Mouse (Mus musculus) neural tube, embryonic 12.5 days (tissue): ENCODE results near the gene Cpn2. TPM values are rescaled to one million over a fixed set of nuclear protein-coding genes. Genes with fewer than 3 reads are reported as not detected.

ENCODE experiments used
- ATAC-seq: fragments of 200-750 bp; cut with Nextera tagmentation; 2 replicates; pipeline ENCODE4 v1.8.0; 2017; ENCODE audit warnings: low read depth, mild to moderate bottlenecking, moderate TSS enrichment, moderate library complexity; ENCODE audit not compliant: low FRiP score
- H3K27ac ChIP-seq: fragments of 300-500 bp; sonication (generic); 2 replicates; pipeline ENCODE4 v1.5.1; 2016
- H3K27me3 ChIP-seq: fragments of 300-500 bp; sonication (generic); replicated peaks from 2 replicates; pipeline ENCODE4 v1.6.1; 2016; ENCODE audit warnings: mild to moderate bottlenecking
- H3K36me3 ChIP-seq: fragments of 300-500 bp; sonication (generic); 2 replicates; pipeline ENCODE4 v1.6.1; 2016; ENCODE audit warnings: mild to moderate bottlenecking
- H3K4me1 ChIP-seq: fragments of 300-500 bp; sonication (generic); 2 replicates; pipeline ENCODE4 v1.6.1; 2016
- H3K4me2 ChIP-seq: fragments of 300-500 bp; sonication (generic); replicated peaks from 2 replicates; pipeline ENCODE4 v1.6.1; 2016; ENCODE audit warnings: mild to moderate bottlenecking
- H3K4me3 ChIP-seq: fragments of 300-500 bp; sonication (generic); 2 replicates; pipeline ENCODE4 v1.5.1; 2016
- H3K9ac ChIP-seq: fragments of 300-500 bp; sonication (generic); 2 replicates; pipeline ENCODE4 v1.6.1; 2016; ENCODE audit warnings: mild to moderate bottlenecking
- H3K9me3 ChIP-seq: fragments of 300-500 bp; sonication (generic); 2 replicates; pipeline ENCODE4 v1.6.1; 2016; ENCODE audit warnings: mild to moderate bottlenecking
- WGBS: fragments of 180-500 bp; shearing (Covaris S2); methylation state at CpG from one replicate; pipeline ENCODE4 v1.1.7; 2016; 5-methylcytosine and 5-hydroxymethylcytosine counted together
- polyA plus RNA-seq: library from polyadenylated mRNA; unstranded; fragments of >200 nt; fragmentation: Nextera tagmentation; extraction: Ambion mirVana; gene quantifications from 2 replicates; pipeline ENCODE4 v1.2.1, GENCODE M21; 2016

Gene Cpn2
- polyA plus RNA-seq, 1 experiment from 2014 or later, result not detected

DNA sequence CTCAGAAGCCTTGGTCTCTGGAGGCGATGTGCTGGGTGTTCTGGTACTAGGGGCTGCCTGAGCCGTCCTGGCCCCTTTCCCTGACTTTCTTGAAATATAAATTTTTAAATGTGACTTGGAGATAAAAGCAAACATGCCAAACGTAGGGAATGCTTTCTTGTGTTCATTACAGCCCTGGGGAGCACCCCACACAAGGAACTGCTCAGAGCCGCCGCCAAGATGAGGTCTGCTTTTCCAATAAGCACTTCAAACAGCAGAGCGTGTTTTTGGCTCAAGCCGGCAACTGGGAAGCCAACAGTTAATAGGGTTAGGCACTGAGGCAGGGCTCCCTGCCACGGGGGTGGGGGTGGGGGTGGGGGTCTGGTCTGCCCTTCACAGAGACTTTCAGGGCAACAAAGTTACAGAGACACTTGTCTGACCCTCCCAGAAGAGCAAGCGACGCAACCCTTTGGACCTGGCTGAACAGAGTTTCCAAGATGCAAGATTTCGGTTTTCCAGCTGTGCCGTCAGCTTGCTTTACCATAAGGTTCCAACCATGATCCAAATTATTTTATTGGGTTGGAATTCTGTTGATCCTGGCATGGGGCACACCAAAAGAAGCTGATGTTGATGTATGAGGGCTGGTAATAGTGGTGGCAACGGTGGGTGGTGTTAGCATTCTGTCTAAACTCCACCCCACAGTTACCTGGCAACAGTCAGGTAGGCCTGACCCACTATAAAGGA, 35.3 kb downstream of the Cpn2 start:
- WGBS, result 31% methylated on average over 13 of the region's 13 CpGs
- no peak for ATAC-seq
- H3K27me3 ChIP-seq, result peaks cover 42% of the 10 kb centered on the region

DNA sequence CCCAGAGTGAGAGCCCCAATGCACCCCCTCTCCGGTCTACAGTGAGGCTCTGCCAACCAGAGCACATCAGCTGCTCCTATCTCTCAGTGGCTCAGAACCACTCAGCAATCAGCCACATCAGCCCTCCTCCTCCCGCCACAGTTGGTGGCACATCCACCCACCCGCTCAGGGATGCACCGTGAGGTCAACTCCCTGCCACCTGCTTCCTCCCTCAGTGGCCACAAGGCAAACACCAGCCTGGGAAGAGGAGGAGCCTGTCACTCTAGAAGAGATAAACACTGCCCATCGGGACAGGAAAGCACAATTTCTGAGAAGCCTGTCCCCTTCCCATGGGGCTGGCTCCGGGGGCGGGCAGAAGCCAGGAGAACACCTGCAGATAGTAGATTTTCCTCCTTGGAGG, 39.9 kb downstream of the Cpn2 start:
- Histone ChIP-seq H3K4me2 (no peak overlapping the region), H3K9ac (no peak overlapping the region), H3K27me3 (peaks cover 11% of the 10 kb centered on the region), H3K4me3 (no peak overlapping the region), H3K36me3 (no peaks in the 10 kb centered on the region), H3K4me1 (peaks cover 2% of the 10 kb centered on the region; the same call in 1 of the 2 replicates), H3K27ac (no peak overlapping the region), H3K9me3 (no peaks in the 10 kb centered on the region)
- no peak for ATAC-seq
- WGBS, result 62% methylated on average over 7 of the region's 7 CpGs

More for the DNA sequence above, 35.3 kb downstream of the Cpn2 start:
- H3K4me3 ChIP-seq, result no peak overlapping the region
- H3K9me3 ChIP-seq, result no peaks in the 10 kb centered on the region
- H3K27ac ChIP-seq, result no peak overlapping the region
- peaks cover 18% of the 10 kb centered on the region; the same call in 1 of the 2 replicates for H3K4me1 ChIP-seq
- no peak overlapping the region for H3K9ac ChIP-seq
- no peaks in the 10 kb centered on the region for H3K36me3 ChIP-seq
- H3K4me2 ChIP-seq, result no peak overlapping the region

DNA sequence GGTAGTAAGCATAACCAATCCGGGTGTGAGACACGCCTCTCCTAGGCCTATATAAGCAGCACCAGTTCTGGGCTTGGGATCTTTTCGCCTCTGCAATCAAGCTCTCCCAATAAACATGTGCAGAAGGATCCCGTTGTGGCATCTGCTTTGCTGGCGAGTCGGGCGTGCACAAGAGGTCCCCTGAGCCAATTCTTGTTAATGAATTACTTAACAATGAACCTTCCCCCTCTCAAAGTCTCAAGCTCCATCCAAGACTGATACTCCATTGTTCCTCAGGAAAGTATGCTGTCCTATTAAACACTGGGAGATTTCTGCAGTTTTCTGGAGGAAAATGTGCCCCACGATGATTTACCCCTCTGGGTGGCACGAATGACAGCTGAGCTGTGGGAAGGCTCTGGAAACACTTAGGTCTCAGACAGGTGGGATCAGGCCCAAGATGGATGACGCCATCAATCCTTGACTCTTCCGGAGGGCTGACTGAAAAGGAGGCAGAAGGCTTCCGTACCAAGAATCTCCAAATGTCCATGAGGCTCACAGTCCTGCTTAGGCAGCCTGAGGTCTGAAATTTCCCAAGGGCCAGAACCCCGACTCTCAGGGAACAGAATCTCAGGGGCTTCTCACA, 46.0 kb downstream of the Cpn2 start:
- peaks cover 4% of the 10 kb centered on the region; the same call in 1 of the 2 replicates for H3K4me1 ChIP-seq
- no peaks in the 10 kb centered on the region for H3K36me3 ChIP-seq
- no peak overlapping the region for H3K4me2 ChIP-seq
- no peak overlapping the region for H3K4me3 ChIP-seq
- no peak overlapping the region for H3K9ac ChIP-seq
- H3K27ac ChIP-seq, result no peak overlapping the region
- H3K9me3 ChIP-seq, result no peaks in the 10 kb centered on the region
- 68% methylated on average over 13 of the region's 13 CpGs for WGBS
- ATAC-seq, result no peak
- H3K27me3 ChIP-seq, result peaks cover 11% of the 10 kb centered on the region

DNA sequence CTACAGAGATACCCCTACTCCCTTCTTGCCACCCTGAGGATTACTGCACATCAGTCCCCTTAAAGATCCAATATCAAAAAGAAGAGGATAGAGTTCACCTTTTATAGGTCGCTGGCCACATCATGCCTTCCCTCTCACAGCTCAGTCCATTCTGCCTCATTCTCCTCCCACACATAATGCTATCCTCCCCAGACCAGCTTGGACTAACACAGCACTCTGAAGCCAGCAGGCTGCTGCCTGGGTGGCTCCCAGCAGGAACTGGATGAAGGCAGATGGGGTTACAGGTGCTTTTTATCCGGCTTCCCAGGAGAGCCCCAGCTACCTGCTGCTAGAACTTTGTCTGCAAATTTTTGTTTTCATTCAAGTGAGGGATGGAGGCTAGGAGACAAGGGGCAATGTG, 51.5 kb downstream of the Cpn2 start:
- Histone ChIP-seq H3K4me2 (no peak overlapping the region), H3K27me3 (peaks cover 14% of the 10 kb centered on the region), H3K9me3 (no peaks in the 10 kb centered on the region), H3K9ac (no peak overlapping the region), H3K4me3 (no peak overlapping the region), H3K27ac (no peak overlapping the region), H3K36me3 (no peaks in the 10 kb centered on the region), H3K4me1 (peaks cover 7% of the 10 kb centered on the region)
- no peak for ATAC-seq
- 16% methylated on average over 2 of the region's 2 CpGs for WGBS

DNA sequence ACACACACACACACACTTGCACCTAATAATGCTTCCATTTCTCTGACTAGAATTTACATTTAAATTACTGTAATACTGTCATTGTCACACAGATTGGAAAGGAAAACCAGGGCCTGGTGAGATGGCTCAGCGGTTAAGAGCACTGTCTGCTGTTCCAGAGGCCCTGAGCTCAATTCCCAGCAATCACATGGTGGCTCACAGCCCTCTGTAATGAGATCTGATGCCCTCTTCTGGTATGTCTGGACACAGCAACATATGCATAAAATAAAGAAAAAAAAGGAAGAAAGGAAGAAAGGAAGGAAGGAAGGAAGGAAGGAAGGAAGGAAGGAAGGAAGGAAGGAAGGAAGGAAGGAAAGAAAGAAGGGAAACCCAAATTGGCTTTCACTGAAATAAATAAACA, 53.7 kb downstream of the Cpn2 start:
- no peaks in the 10 kb centered on the region for H3K9me3 ChIP-seq
- H3K27me3 ChIP-seq, result peaks cover 14% of the 10 kb centered on the region
- H3K9ac ChIP-seq, result no peak overlapping the region
- no peak overlapping the region for H3K4me3 ChIP-seq
- ATAC-seq, result no peak
- no peaks in the 10 kb centered on the region for H3K36me3 ChIP-seq
- peaks cover 7% of the 10 kb centered on the region for H3K4me1 ChIP-seq
- WGBS, result 70% methylated on average over 1 of the region's 1 CpGs
- no peak overlapping the region for H3K27ac ChIP-seq
- no peak overlapping the region for H3K4me2 ChIP-seq

DNA sequence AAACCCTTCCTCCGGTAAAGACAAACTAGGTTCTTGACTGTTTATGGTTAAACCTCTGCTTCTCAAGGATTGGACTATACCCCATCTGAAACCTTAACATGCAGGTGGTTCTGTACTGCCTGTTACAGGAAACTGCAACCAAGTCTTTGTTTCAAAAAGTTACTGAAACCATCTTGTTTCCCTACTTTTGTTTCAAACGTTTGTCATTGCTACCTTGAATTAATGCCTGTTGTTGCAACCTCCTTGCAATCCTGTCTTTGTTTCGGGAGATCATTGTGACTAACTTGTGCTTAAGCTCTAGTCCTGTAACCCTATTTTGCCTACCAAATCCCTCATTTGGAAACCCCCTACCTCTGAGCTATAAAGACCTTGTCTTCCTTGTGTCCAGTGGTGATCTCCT, 55.3 kb downstream of the Cpn2 start:
- Histone ChIP-seq H3K4me1 (peaks cover 3% of the 10 kb centered on the region; the same call in 1 of the 2 replicates), H3K9me3 (no peaks in the 10 kb centered on the region), H3K4me2 (no peak overlapping the region), H3K27me3 (peaks cover 9% of the 10 kb centered on the region), H3K4me3 (no peak overlapping the region), H3K27ac (no peak overlapping the region), H3K9ac (no peak overlapping the region), H3K36me3 (no peaks in the 10 kb centered on the region)
- 71% methylated on average over 3 of the region's 3 CpGs for WGBS
- no peak for ATAC-seq

DNA sequence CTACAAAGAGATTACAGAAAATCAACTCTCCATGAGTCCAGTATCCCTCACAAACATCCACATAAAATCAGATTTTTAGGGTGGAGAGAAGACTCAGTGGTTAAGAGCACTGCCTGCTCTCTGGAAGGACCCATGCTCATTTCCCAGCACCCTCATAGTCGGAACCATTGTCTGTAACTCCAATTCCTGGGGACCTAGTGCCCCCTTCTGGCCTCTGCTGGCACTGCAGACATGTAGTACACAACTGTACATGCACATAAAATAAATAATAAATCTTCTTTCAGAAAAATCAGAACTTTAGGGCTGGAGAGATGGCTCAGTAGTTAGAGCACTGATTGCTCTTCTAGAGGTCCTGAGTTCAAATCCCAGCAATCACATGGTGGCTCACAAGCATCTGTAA, 58.0 kb downstream of the Cpn2 start:
- H3K27ac ChIP-seq, result no peak overlapping the region
- ATAC-seq, result no peak
- no peak overlapping the region for H3K9ac ChIP-seq
- no peak overlapping the region for H3K4me3 ChIP-seq
- peaks cover 17% of the 10 kb centered on the region for H3K4me1 ChIP-seq
- no peaks in the 10 kb centered on the region for H3K36me3 ChIP-seq
- WGBS, result 100% methylated on average over 1 of the region's 1 CpGs
- no peak overlapping the region for H3K4me2 ChIP-seq
- no peaks in the 10 kb centered on the region for H3K9me3 ChIP-seq
- H3K27me3 ChIP-seq, result peaks cover 13% of the 10 kb centered on the region; the same call in 1 of the 2 replicates

DNA sequence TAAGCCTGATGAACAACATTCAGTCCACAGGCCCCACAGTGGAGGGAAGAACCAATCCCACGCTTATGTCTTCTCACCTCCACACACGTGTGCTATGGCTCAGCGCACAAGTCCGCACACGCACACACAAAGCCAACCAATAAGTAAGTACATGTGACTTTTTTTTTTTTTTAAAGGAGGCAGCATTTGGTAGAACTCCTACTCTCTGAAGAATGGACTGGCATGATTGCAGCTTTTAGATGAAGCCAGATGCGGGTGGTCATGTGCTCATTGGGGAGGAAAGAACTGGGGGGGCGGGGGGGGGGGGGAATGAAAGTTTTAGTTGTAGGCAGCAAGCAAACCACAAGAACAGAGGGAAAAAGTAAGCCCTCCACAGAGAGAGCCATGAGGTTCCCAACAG, 59.3 kb downstream of the Cpn2 start:
- H3K27me3 ChIP-seq, result peaks cover 13% of the 10 kb centered on the region; the same call in 1 of the 2 replicates
- no peak overlapping the region for H3K27ac ChIP-seq
- peaks cover 16% of the 10 kb centered on the region for H3K4me1 ChIP-seq
- H3K9me3 ChIP-seq, result no peaks in the 10 kb centered on the region
- 83% methylated on average over 7 of the region's 7 CpGs for WGBS
- H3K36me3 ChIP-seq, result no peaks in the 10 kb centered on the region
- H3K4me2 ChIP-seq, result no peak overlapping the region
- no peak for ATAC-seq
- no peak overlapping the region for H3K4me3 ChIP-seq
- no peak overlapping the region for H3K9ac ChIP-seq

DNA sequence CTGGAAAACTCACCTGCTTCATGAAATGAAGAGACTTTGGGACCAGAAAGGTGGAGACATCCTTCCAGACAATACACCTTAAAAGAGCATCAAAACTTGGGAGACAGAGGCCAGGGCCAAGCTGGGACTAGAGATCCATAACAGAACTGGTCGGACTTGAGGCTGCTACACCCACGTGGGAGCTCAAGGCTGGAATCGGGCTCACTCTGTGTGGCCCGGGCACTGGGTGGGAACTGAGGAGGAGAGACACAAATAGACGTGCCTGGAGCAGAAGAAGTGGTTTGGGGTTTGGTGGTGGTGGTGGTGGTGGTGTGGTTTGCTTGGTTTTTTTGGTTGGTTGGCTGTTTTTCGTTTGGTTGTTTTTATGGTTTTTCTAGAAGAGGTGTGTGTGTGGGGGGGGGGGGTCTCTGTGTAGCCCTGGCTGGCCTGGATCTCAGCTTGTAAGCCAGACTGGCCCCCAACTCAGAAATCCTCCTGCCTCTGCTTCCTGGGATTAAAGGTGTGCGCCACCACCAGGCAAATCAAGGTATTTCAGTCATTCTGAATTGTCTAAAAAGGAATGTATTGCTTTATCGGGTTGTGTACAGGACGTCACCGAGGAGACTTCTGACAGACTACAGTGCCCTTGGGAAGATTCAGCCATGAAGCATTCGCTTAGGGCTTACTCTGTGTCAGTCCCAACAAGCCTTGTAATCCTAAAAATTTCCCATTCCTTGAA, 60.0 kb downstream of the Cpn2 start:
- no peak overlapping the region for H3K4me2 ChIP-seq
- no peak overlapping the region for H3K9ac ChIP-seq
- peaks cover 14% of the 10 kb centered on the region for H3K4me1 ChIP-seq
- ATAC-seq, result no peak
- no peaks in the 10 kb centered on the region for H3K36me3 ChIP-seq
- WGBS, result 87% methylated on average over 11 of the region's 11 CpGs
- no peak overlapping the region for H3K4me3 ChIP-seq
- peaks cover 13% of the 10 kb centered on the region; the same call in 1 of the 2 replicates for H3K27me3 ChIP-seq
- H3K9me3 ChIP-seq, result no peaks in the 10 kb centered on the region
- H3K27ac ChIP-seq, result no peak overlapping the region

Other genes starting within 250 kb of the Cpn2 start
- 50.5 and 51.1 TPM in 2 replicates for gene Hes1, start 203.1 kb downstream of the Cpn2 start, polyA plus RNA-seq
- gene Lrrc15, start 15.8 kb upstream of the Cpn2 start, polyA plus RNA-seq, result 0.27 and 0.41 TPM in 2 replicates
- gene Gp5, start 43.3 kb upstream of the Cpn2 start, polyA plus RNA-seq, result 1.3 and 1.6 TPM in 2 replicates
- gene Atp13a3, start 138.5 kb upstream of the Cpn2 start, polyA plus RNA-seq, result 13.0 and 13.3 TPM in 2 replicates